Mouse (Mus musculus) ES-E14 (cell line): ENCODE measurements around the gene Itpka. TPM values are rescaled to one million over a fixed set of nuclear protein-coding genes. Genes with fewer than 3 reads are reported as not detected.

Experiments
- DNase-seq: peaks from one replicate; pipeline ENCODE4 v3.0.0-alpha.2; 2013; ENCODE audit warnings: low read depth, low spot score
- H3K27ac ChIP-seq: 2 replicates; pipeline ENCODE4 v1.5.1; 2012; ENCODE audit warnings: low read depth, mild to moderate bottlenecking, low read length, moderate library complexity, mixed read lengths; ENCODE audit not compliant: poor library complexity, insufficient read depth, severe bottlenecking
- H3K36me3 ChIP-seq: 2 replicates; pipeline ENCODE4 v1.6.1; 2012; ENCODE audit warnings: mild to moderate bottlenecking, low read length, moderate library complexity, mixed read lengths; ENCODE audit not compliant: control insufficient read depth, poor library complexity, insufficient read depth, severe bottlenecking
- H3K4me1 ChIP-seq, 2 experiments: fragments of 150-350 bp in 1 of 2; sonication (generic) in 1 of 2; 2 replicates each; pipeline ENCODE4 v1.6.1; 2012; ENCODE audit warnings: low read length in 2 of 2, mild to moderate bottlenecking in 1 of 2, mixed read lengths in 1 of 2; ENCODE audit not compliant: control insufficient read depth in 2 of 2, insufficient read depth in 2 of 2, poor library complexity in 1 of 2
- H3K4me3 ChIP-seq, 2 experiments: fragments of 150-350 bp in 1 of 2; sonication (generic) in 1 of 2; 2 replicates each; pipeline ENCODE4 v1.5.1; 2012; ENCODE audit warnings: low read length in 2 of 2, low read depth in 1 of 2, mild to moderate bottlenecking in 1 of 2, mixed read lengths in 1 of 2; ENCODE audit not compliant: insufficient read depth in 1 of 2, poor library complexity in 1 of 2, severe bottlenecking in 1 of 2
- H3K9ac ChIP-seq: 2 replicates; pipeline ENCODE4 v1.6.1; 2012; ENCODE audit warnings: low read depth, mild to moderate bottlenecking, low read length, mixed read lengths; ENCODE audit not compliant: poor library complexity, insufficient read depth, severe bottlenecking
- H3K9me3 ChIP-seq: fragments of 150-350 bp; sonication (generic); 2 replicates; pipeline ENCODE4 v1.6.1; 2012; ENCODE audit warnings: low read depth, mild to moderate bottlenecking, low read length; ENCODE audit not compliant: control insufficient read depth, insufficient read depth
- CHD2 ChIP-seq: IDR thresholded peaks from 2 replicates; pipeline ENCODE4 v1.6.1; 2014; ENCODE audit warnings: mild to moderate bottlenecking, low read depth, low read length, inconsistent platforms
- HCFC1 ChIP-seq: IDR thresholded peaks from 2 replicates; pipeline ENCODE4 v1.6.1; 2012; ENCODE audit warnings: low read length, inconsistent platforms, borderline replicate concordance; ENCODE audit not compliant: insufficient read depth
- MAFK ChIP-seq: IDR thresholded peaks from 2 replicates; pipeline ENCODE4 v1.6.1; 2014; ENCODE audit warnings: mild to moderate bottlenecking, low read depth, low read length, inconsistent platforms; ENCODE audit not compliant: insufficient read depth
- ZC3H11A ChIP-seq: IDR thresholded peaks from 2 replicates; pipeline ENCODE4 v1.6.1; 2012; ENCODE audit warnings: low read depth, mild to moderate bottlenecking, inconsistent platforms, low read length, borderline replicate concordance
- ZNF384 ChIP-seq: IDR thresholded peaks from 2 replicates; pipeline ENCODE4 v1.6.1; 2012; ENCODE audit warnings: low read depth, low read length, inconsistent platforms
- in situ Hi-C, 2 experiments: fragments of 600-800 bp; cut with MboI; formaldehyde crosslinking; loops; one replicate each; pipeline ENCODE4 v1.15.1; 2025; ENCODE audit warnings: low sequenced_read_pairs in 2 of 2, inconsistent platforms in 1 of 2; ENCODE audit not compliant: unreplicated experiment in 2 of 2
- total RNA-seq: library from RNA; depleted of rRNA; stranded (reverse); fragments of 300-350 nt; gene quantifications from 2 replicates; pipeline ENCODE4 v1.2.3, GENCODE M21; 2012; rRNA removed

Itpka gene
- 9.2 and 16.4 TPM in 2 replicates for total RNA-seq

GRCm38 (mm10) chr2:119741581-119742411 is at the start of gene Itpka:
Gene Itpka, plus strand, starts transcription at chr2:119742337.
- DNase-seq = peak; percentile 83
- Histone ChIP-seq H3K27ac (peak within 1 kb of the TSS; percentile 82), H3K9ac (peak within 1 kb of the TSS; percentile 82), H3K4me3 (peak within 1 kb of the TSS; percentile 85 to 86), H3K4me1 (peaks cover 5 to 18% of the 10 kb centered on the region in 2 experiments; a peak in 3 of 4 replicates), H3K36me3 (no peaks in the 10 kb centered on the region), H3K9me3 (no peaks in the 10 kb centered on the region)
- in situ Hi-C loops = no loop called here
- TF ChIP-seq ZNF384 (no peak), MAFK (no peak), CHD2 (peak; percentile 55; the same call in 1 of the 2 replicates), ZC3H11A (no peak), HCFC1 (0 out of 2 replicates have a peak, but pooled peaks have one; percentile 33)

GRCm38 (mm10) chr2:119694826-119695225 is 47.3 kb upstream of the Itpka start:
- Histone ChIP-seq H3K9ac (no peak overlapping the region), H3K9me3 (no peaks in the 10 kb centered on the region), H3K4me1 (no peaks in the 10 kb centered on the region), H3K4me3 (no peak overlapping the region), H3K27ac (no peak overlapping the region), H3K36me3 (peaks cover 2% of the 10 kb centered on the region; the same call in 1 of the 2 replicates)
- in situ Hi-C loops = no loop called here
- TF ChIP-seq MAFK = no peak
- no peak for TF ChIP-seq ZNF384
- TF ChIP-seq CHD2 = no peak
- no peak for TF ChIP-seq HCFC1
- no peak for TF ChIP-seq ZC3H11A
- DNase-seq = no peak

- no peaks in the 10 kb centered on the region for H3K4me1 ChIP-seq
- no peaks in the 10 kb centered on the region for H3K9me3 ChIP-seq
- no peak for DNase-seq
- H3K9ac ChIP-seq = no peak overlapping the region
- TF ChIP-seq HCFC1 (no peak), CHD2 (no peak), ZNF384 (no peak), MAFK (no peak), ZC3H11A (no peak)
- H3K27ac ChIP-seq = no peak overlapping the region
- H3K4me3 ChIP-seq = no peak overlapping the region
- H3K36me3 ChIP-seq = peaks cover 2% of the 10 kb centered on the region; the same call in 1 of the 2 replicates
- in situ Hi-C loops = no loop called here
Measured at GRCm38 (mm10) chr2:119696111-119696510, 46.0 kb upstream of the Itpka start.

GRCm38 (mm10) chr2:119698472-119698871 is 43.7 kb upstream of the Itpka start:
- DNase-seq = no peak
- H3K9ac ChIP-seq = no peak overlapping the region
- H3K9me3 ChIP-seq = no peaks in the 10 kb centered on the region
- no peaks in the 10 kb centered on the region; the same call in 1 of the 2 replicates for H3K36me3 ChIP-seq
- no peak for TF ChIP-seq ZNF384
- no peak for TF ChIP-seq ZC3H11A
- TF ChIP-seq CHD2 = no peak
- TF ChIP-seq HCFC1 = no peak
- no peak for TF ChIP-seq MAFK
- no peak overlapping the region for H3K27ac ChIP-seq
- in situ Hi-C loops = no loop called here
- H3K4me1 ChIP-seq = no peaks in the 10 kb centered on the region
- H3K4me3 ChIP-seq = no peak overlapping the region
